Mouse (Mus musculus): ENCODE results near the gene Olfr575. TPM values are rescaled to one million over a fixed set of nuclear protein-coding genes. Genes with fewer than 3 reads are reported as not detected.

Olfr575 gene
- not detected in 2 replicates for polyA plus RNA-seq (2021; fragmentation: Nextera tagmentation)
- long read RNA-seq, experiment 1: 0 reads
- long read RNA-seq, experiment 2: 0 reads

GRCm38 (mm10) chr7:102958593-102958992 lies at the start of gene Olfr575:
Gene Olfr575 (minus strand): TSS chr7:102958775.

GRCm38 (mm10) chr7:102989224-102989623 lies 30.6 kb upstream of the Olfr575 start, which contains the start of gene Olfr578:
Gene Olfr578 (minus strand): TSS chr7:102989324.

DNA sequence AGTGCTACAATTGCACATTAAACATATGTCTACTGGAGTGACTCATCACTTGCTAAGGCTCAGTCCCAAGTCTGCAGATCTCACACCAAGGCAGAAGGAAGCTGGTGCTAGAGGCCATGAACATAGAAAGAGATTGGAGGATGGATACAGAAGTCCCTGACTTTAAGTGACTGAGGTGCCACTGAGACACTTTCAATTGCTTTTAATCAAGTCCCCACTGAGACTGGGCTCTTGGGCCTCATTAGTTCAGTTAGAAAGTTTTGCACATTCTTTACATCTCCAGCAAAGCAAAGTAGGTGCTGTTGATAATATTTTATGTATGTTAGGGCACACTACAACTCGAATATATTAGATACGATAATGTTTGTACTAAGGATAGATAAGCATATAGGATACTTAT lies 17.3 kb upstream of the Olfr575 start, which contains the start of gene Olfr577:
Olfr577 (minus strand) TSS at position 101 of the 400 bp plus-strand sequence.

GRCm38 (mm10) chr7:102962360-102962759 lies 3.8 kb upstream of the Olfr575 start, which contains the start of gene Olfr576:
Gene Olfr576 (plus strand): TSS chr7:102962660.

DNA sequence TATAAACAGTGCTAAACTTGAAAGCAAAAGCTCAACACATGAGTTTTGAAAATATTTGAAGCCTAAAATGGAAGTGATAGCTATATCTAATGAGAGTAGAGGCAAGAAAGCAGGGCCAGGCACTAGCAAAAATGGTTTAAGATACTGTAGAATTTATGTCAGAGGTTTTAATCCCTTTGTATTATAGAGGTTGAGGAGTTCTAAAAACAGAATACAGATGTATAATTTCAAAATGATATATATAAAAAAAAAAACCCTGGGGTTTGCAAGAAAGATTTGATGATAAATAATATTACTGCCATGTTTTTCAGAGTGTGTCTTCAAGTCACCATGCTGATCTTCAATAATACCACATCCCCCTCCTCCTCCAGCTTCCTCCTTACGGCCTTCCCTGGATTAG lies 10.4 kb downstream of the Olfr575 start, which contains the start of gene Olfr574:
Olfr574 (plus strand) TSS at position 301 of the 400 bp plus-strand sequence.

GRCm38 (mm10) chr7:102942475-102942874 lies 16.1 kb downstream of the Olfr575 start, which contains the start of gene Olfr573-ps1:
Gene Olfr573-ps1 (minus strand): TSS chr7:102942575.

GRCm38 (mm10) chr7:102924109-102924508 lies 34.5 kb downstream of the Olfr575 start, which contains the start of gene Olfr572:
Gene Olfr572 (plus strand): TSS chr7:102924409.

GRCm38 (mm10) chr7:102917032-102917875 lies 41.3 kb downstream of the Olfr575 start, which contains the start of gene Olfr571:
Gene Olfr571 (minus strand): TSS chr7:102917536.

Other genes with a start within 250 kb of the Olfr575 start
- gene Olfr33, start 239.7 kb downstream of the Olfr575 start, polyA plus RNA-seq (2021; fragmentation: Nextera tagmentation): not detected in 2 replicates
- not detected in 2 replicates for gene Olfr559, start 231.3 kb downstream of the Olfr575 start, polyA plus RNA-seq (2021; fragmentation: Nextera tagmentation)
- gene Olfr560, start 199.4 kb downstream of the Olfr575 start, polyA plus RNA-seq (2021; fragmentation: Nextera tagmentation): not detected in 2 replicates
- gene Olfr78, start 199.3 kb downstream of the Olfr575 start, polyA plus RNA-seq (2021; fragmentation: Nextera tagmentation): not detected in 2 replicates
- not detected in 2 replicates for gene Olfr561, start 187.6 kb downstream of the Olfr575 start, polyA plus RNA-seq (2021; fragmentation: Nextera tagmentation)
- gene Olfr564, start 155.3 kb downstream of the Olfr575 start, polyA plus RNA-seq (2021; fragmentation: Nextera tagmentation): not detected in 2 replicates
- not detected in 2 replicates for gene Olfr566, start 100.0 kb downstream of the Olfr575 start, polyA plus RNA-seq (2021; fragmentation: Nextera tagmentation)
- gene Olfr568, start 81.7 kb downstream of the Olfr575 start, polyA plus RNA-seq (2021; fragmentation: Nextera tagmentation): not detected in 2 replicates
- not detected in 2 replicates for gene Olfr569, start 67.9 kb downstream of the Olfr575 start, polyA plus RNA-seq (2021; fragmentation: Nextera tagmentation)
- gene Olfr570, start 64.2 kb downstream of the Olfr575 start, polyA plus RNA-seq (2021; fragmentation: Nextera tagmentation): 0.23 TPM in 1 of 2 replicates, not detected in the other
- gene Olfr571, start 41.2 kb downstream of the Olfr575 start, polyA plus RNA-seq (2021; fragmentation: Nextera tagmentation): not detected in 2 replicates
- gene Olfr572, start 34.4 kb downstream of the Olfr575 start, polyA plus RNA-seq (2021; fragmentation: Nextera tagmentation): not detected in 2 replicates
- gene Olfr573-ps1, start 16.2 kb downstream of the Olfr575 start, polyA plus RNA-seq (2021; fragmentation: Nextera tagmentation): not detected in 2 replicates
- not detected in 2 replicates for gene Olfr574, start 10.3 kb downstream of the Olfr575 start, polyA plus RNA-seq (2021; fragmentation: Nextera tagmentation)
- gene Olfr576, start 3.9 kb upstream of the Olfr575 start, polyA plus RNA-seq (2021; fragmentation: Nextera tagmentation): not detected in 2 replicates
- not detected in 2 replicates for gene Olfr577, start 17.2 kb upstream of the Olfr575 start, polyA plus RNA-seq (2021; fragmentation: Nextera tagmentation)
- not detected in 2 replicates for gene Olfr578, start 30.5 kb upstream of the Olfr575 start, polyA plus RNA-seq (2021; fragmentation: Nextera tagmentation)
- not detected in 2 replicates for gene Olfr582, start 79.2 kb upstream of the Olfr575 start, polyA plus RNA-seq (2021; fragmentation: Nextera tagmentation)
- not detected in 2 replicates for gene Olfr583, start 92.5 kb upstream of the Olfr575 start, polyA plus RNA-seq (2021; fragmentation: Nextera tagmentation)
- gene Olfr584, start 123.1 kb upstream of the Olfr575 start, polyA plus RNA-seq (2021; fragmentation: Nextera tagmentation): not detected in 2 replicates
- gene Olfr585, start 138.9 kb upstream of the Olfr575 start, polyA plus RNA-seq (2021; fragmentation: Nextera tagmentation): not detected in 2 replicates
- not detected in 2 replicates for gene Olfr586, start 166.9 kb upstream of the Olfr575 start, polyA plus RNA-seq (2021; fragmentation: Nextera tagmentation)
- gene Olfr588-ps1, start 182.1 kb upstream of the Olfr575 start, polyA plus RNA-seq (2021; fragmentation: Nextera tagmentation): not detected in 2 replicates
- not detected in 2 replicates for gene Olfr589, start 197.6 kb upstream of the Olfr575 start, polyA plus RNA-seq (2021; fragmentation: Nextera tagmentation)
- not detected in 2 replicates for gene Olfr591, start 219.6 kb upstream of the Olfr575 start, polyA plus RNA-seq (2021; fragmentation: Nextera tagmentation)
- not detected in 2 replicates for gene Olfr592, start 226.0 kb upstream of the Olfr575 start, polyA plus RNA-seq (2021; fragmentation: Nextera tagmentation)

Measured in layer of hippocampus, adult 6 months (tissue).